Mouse (Mus musculus) liver, adult 2 months (tissue): Measurements from ENCODE around the gene Chn1. TPM values are rescaled to one million over a fixed set of nuclear protein-coding genes. Genes with fewer than 3 reads are reported as not detected.

ENCODE experiments used
- DNase-seq: peaks from one replicate; pipeline ENCODE4 v3.0.0-alpha.2; 2011; ENCODE audit warnings: low read depth, low spot score; ENCODE audit errors: extremely low read depth
- H3K27ac ChIP-seq: fragments of 200-500 bp; replicated peaks from 2 replicates; pipeline ENCODE4 v1.5.1; 2012; ENCODE audit warnings: low read depth, mild to moderate bottlenecking, control low read depth, inconsistent platforms, low read length; ENCODE audit not compliant: insufficient read depth
- H3K27me3 ChIP-seq: fragments of 200-500 bp; 2 replicates; pipeline ENCODE4 v1.6.1; 2012; ENCODE audit warnings: mild to moderate bottlenecking, moderate library complexity, low read length, inconsistent platforms; ENCODE audit not compliant: control insufficient read depth, insufficient read depth
- H3K36me3 ChIP-seq: fragments of 200-500 bp; 2 replicates; pipeline ENCODE4 v1.6.1; 2012; ENCODE audit warnings: low read length, inconsistent platforms; ENCODE audit not compliant: control insufficient read depth, insufficient read depth
- H3K4me1 ChIP-seq: fragments of 200-500 bp; 2 replicates; pipeline ENCODE4 v1.6.1; 2011; ENCODE audit warnings: low read length; ENCODE audit not compliant: control insufficient read depth, insufficient read depth
- H3K4me3 ChIP-seq: fragments of 200-500 bp; 2 replicates; pipeline ENCODE4 v1.5.1; 2011; ENCODE audit warnings: low read depth, mild to moderate bottlenecking, control low read depth, low read length, moderate library complexity; ENCODE audit not compliant: insufficient read depth
- H3K79me2 ChIP-seq: fragments of 200-500 bp; 2 replicates; pipeline ENCODE4 v1.6.1; 2012; ENCODE audit warnings: inconsistent platforms, mild to moderate bottlenecking, low read length, moderate library complexity; ENCODE audit not compliant: control insufficient read depth, insufficient read depth
- H3K9ac ChIP-seq: fragments of 200-500 bp; 2 replicates; pipeline ENCODE4 v1.6.1; 2012; ENCODE audit warnings: low read depth, mild to moderate bottlenecking, control low read depth, inconsistent platforms, low read length
- CTCF ChIP-seq: fragments of 200-500 bp; IDR thresholded peaks from 2 replicates; pipeline ENCODE4 v1.5.1; 2011; ENCODE audit warnings: low read depth, low read length, control low read depth
- POLR2A ChIP-seq: fragments of 200-500 bp; IDR thresholded peaks from 2 replicates; pipeline ENCODE4 v1.6.1; 2011; ENCODE audit warnings: low read length, control low read depth; ENCODE audit not compliant: insufficient read depth; ENCODE audit errors: extremely low read depth
- WGBS: fragments of 180-500 bp; shearing (Covaris S2); methylation state at CpG from one replicate; pipeline ENCODE4 v1.1.7; 2018; 5-methylcytosine and 5-hydroxymethylcytosine counted together
- polyA plus RNA-seq: library from polyadenylated mRNA; depleted of rRNA; stranded (reverse); fragments of >200 nt; gene quantifications from 2 replicates; pipeline ENCODE4 v1.2.3, GENCODE M21; 2012
- total RNA-seq: library from RNA; depleted of rRNA; stranded (reverse); fragments of >200 nt; gene quantifications from 2 replicates; pipeline ENCODE4 v1.2.3, GENCODE M21; 2014

The Chn1 gene
- total and polyA plus RNA-seq, 2 experiments = 0.18 TPM; not detected in 1

GRCm38 (mm10) chr2:73574418-73574817, 200.7 kb downstream of the Chn1 start:
- no peak overlapping the region for H3K9ac ChIP-seq
- WGBS = 72% methylated on average over 6 of the region's 6 CpGs

DNA sequence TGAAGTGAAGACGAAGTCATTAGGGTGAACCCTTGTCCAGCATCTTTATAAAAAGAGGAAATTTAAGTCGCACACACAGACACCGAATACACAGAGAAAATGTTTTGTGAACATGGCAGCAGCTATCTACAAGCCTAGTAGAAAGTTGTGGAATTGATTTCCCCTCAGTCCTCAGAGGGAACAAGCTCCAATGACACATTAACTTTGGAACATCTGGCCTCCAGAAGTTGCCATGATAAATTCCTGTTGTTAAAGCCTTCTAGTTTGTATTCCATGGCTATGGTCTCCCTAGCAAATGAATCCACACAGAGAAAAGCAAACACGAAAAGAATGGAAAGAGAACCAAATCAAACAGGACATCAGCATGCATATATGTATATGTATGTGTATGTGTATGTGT, 201.6 kb downstream of the Chn1 start:
- H3K27ac ChIP-seq = no peak overlapping the region
- H3K4me1 ChIP-seq = no peaks in the 10 kb centered on the region
- DNase-seq = no peak
- no peaks in the 10 kb centered on the region for H3K27me3 ChIP-seq
- WGBS = 84% methylated on average over 4 of the region's 4 CpGs
- no peak overlapping the region for H3K4me3 ChIP-seq
- TF ChIP-seq CTCF (no peak), POLR2A (no peak)
- H3K36me3 ChIP-seq = no peaks in the 10 kb centered on the region
- H3K79me2 ChIP-seq = no peaks in the 10 kb centered on the region
- H3K9ac ChIP-seq = no peak overlapping the region

More at GRCm38 (mm10) chr2:73574418-73574817, 200.7 kb downstream of the Chn1 start:
- TF ChIP-seq CTCF (no peak), POLR2A (no peak)
- H3K27me3 ChIP-seq = no peaks in the 10 kb centered on the region
- H3K4me1 ChIP-seq = no peaks in the 10 kb centered on the region
- no peak for DNase-seq
- no peak overlapping the region for H3K27ac ChIP-seq
- H3K36me3 ChIP-seq = no peaks in the 10 kb centered on the region
- H3K4me3 ChIP-seq = no peak overlapping the region
- H3K79me2 ChIP-seq = no peaks in the 10 kb centered on the region

- no peak overlapping the region for H3K27ac ChIP-seq
- no peak overlapping the region for H3K9ac ChIP-seq
- 47% methylated on average over 23 of the region's 23 CpGs for WGBS
- TF ChIP-seq POLR2A (no peak), CTCF (peak; percentile 93)
- H3K4me3 ChIP-seq = no peak overlapping the region
- no peaks in the 10 kb centered on the region for H3K36me3 ChIP-seq
- peak; percentile 53 for DNase-seq
- H3K79me2 ChIP-seq = no peaks in the 10 kb centered on the region
- no peaks in the 10 kb centered on the region for H3K4me1 ChIP-seq
- no peaks in the 10 kb centered on the region for H3K27me3 ChIP-seq
Observed at GRCm38 (mm10) chr2:73572539-73573372, 202.4 kb downstream of the Chn1 start.

GRCm38 (mm10) chr2:73571901-73572300, 203.2 kb downstream of the Chn1 start:
- WGBS = 78% methylated on average over 6 of the region's 6 CpGs
- no peaks in the 10 kb centered on the region for H3K79me2 ChIP-seq
- H3K4me1 ChIP-seq = no peaks in the 10 kb centered on the region
- no peak for TF ChIP-seq POLR2A
- no peak for TF ChIP-seq CTCF
- no peak overlapping the region for H3K9ac ChIP-seq
- H3K36me3 ChIP-seq = no peaks in the 10 kb centered on the region
- no peak overlapping the region for H3K27ac ChIP-seq
- no peak for DNase-seq
- H3K4me3 ChIP-seq = no peak overlapping the region
- no peaks in the 10 kb centered on the region for H3K27me3 ChIP-seq

- H3K4me1 ChIP-seq = no peaks in the 10 kb centered on the region
- H3K79me2 ChIP-seq = no peaks in the 10 kb centered on the region
- WGBS = 90% methylated on average over 9 of the region's 9 CpGs
- no peak for DNase-seq
- no peak overlapping the region for H3K27ac ChIP-seq
- H3K4me3 ChIP-seq = no peak overlapping the region
- no peak overlapping the region for H3K9ac ChIP-seq
- no peaks in the 10 kb centered on the region for H3K27me3 ChIP-seq
- H3K36me3 ChIP-seq = no peaks in the 10 kb centered on the region
- TF ChIP-seq POLR2A (no peak), CTCF (no peak)
Observed at GRCm38 (mm10) chr2:73571304-73571703, 203.8 kb downstream of the Chn1 start.

GRCm38 (mm10) chr2:73566989-73567605, 208.0 kb downstream of the Chn1 start:
- Histone ChIP-seq H3K27ac (no peak overlapping the region), H3K36me3 (no peaks in the 10 kb centered on the region), H3K9ac (no peak overlapping the region), H3K4me3 (no peak overlapping the region), H3K4me1 (no peaks in the 10 kb centered on the region), H3K27me3 (no peaks in the 10 kb centered on the region), H3K79me2 (no peaks in the 10 kb centered on the region)
- WGBS = 21% methylated on average over 8 of the region's 8 CpGs
- peak; percentile 47 for DNase-seq
- peak; percentile 76 for TF ChIP-seq CTCF
- no peak for TF ChIP-seq POLR2A
